Mouse (Mus musculus): ENCODE measurements around the gene Cep128. TPM values are rescaled to one million over a fixed set of nuclear protein-coding genes. Genes with fewer than 3 reads are reported as not detected.

The Cep128 gene
- polyA plus RNA-seq (2015; fragmentation: Nextera tagmentation; extraction: Ambion mirVana): 3.1 and 3.4 TPM in 2 replicates

DNA sequence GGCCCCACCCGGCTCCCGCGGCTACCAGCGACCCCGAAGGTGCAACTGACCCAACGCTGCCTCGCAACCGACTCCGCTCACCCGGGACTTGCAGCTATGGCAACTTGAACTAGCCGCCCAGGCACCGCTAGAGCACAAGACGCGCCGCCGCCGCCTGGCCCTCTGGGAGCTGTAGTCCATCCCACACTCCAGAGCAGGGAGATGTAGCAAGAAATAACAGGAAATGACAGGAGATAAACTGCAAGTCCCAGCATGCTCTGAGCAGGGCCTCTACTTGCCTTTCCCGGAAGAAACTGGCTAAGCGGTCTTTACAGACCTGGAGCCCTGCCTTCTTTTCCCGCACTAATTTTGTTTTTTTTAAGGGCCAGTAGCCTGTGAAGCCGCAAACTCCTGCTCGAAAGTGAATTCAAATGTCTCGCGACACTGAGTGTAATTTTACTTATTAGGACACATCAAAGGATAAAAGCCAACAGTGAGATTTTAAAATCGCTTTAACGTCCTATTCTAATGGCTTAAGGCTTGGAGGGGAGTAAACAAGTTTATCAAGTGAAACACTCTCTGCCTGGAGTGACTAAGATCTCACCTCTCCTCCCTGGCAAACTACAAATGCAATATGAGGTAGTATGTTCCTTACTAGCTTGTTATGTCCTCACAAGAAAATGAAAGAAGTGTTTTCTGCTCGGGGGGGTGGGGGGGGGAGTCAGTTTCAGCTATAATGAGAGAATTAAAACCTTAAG is at the start of gene Cep128, which contains the start of gene Tshr:
TSS of gene Cep128 (minus strand) at position 129 of the 737 bp plus-strand sequence.
TSS of gene Tshr (plus strand) at position 283 of the 737 bp plus-strand sequence.
- H3K36me3 ChIP-seq: no peaks in the 10 kb centered on the region
- peak; percentile 100 for ATAC-seq (ENCODE audit: low read depth)
- H3K9ac ChIP-seq: peak within 1 kb of the TSS; percentile 68
- peak within 1 kb of the TSS; percentile 50 for H3K4me3 ChIP-seq
- peak within 1 kb of the TSS; percentile 90 for H3K4me2 ChIP-seq
- peaks cover 6% of the 10 kb centered on the region; the same call in 1 of the 2 replicates for H3K4me1 ChIP-seq (replicated peaks)
- no peak within 1 kb of the TSS for H3K27ac ChIP-seq (replicated peaks)
- H3K27me3 ChIP-seq: no peaks in the 10 kb centered on the region
- 1% methylated on average over 27 of the region's 27 CpGs for WGBS
- no peaks in the 10 kb centered on the region for H3K9me3 ChIP-seq

DNA sequence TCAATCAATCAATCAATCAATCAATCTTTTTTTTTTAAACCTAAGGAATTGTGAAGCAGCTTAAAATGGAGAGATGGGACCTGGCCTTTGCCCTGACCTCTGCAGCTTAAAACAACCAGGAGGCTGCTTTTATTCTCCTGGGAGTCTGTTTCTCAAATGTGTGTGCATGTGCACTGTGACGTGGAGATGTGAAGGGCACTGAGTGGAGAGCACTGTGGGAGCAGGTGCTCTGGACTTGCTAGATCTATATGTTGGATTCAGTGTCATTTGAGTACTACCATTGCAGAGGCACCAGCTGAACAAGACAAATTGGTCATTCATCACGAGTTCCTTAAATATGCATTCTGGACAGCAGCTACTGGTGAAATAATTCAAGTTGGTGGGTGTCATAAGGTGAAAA is 42.9 kb upstream of the Cep128 start:
- Histone ChIP-seq H3K27me3 (no peaks in the 10 kb centered on the region), H3K9me3 (no peaks in the 10 kb centered on the region), H3K9ac (no peak overlapping the region), H3K4me1 (replicated peaks) (no peaks in the 10 kb centered on the region), H3K27ac (replicated peaks) (no peak overlapping the region), H3K36me3 (no peaks in the 10 kb centered on the region), H3K4me3 (no peak overlapping the region), H3K4me2 (no peak overlapping the region)
- 60% methylated on average over 2 of the region's 2 CpGs for WGBS
- ATAC-seq (ENCODE audit: low read depth): no peak

DNA sequence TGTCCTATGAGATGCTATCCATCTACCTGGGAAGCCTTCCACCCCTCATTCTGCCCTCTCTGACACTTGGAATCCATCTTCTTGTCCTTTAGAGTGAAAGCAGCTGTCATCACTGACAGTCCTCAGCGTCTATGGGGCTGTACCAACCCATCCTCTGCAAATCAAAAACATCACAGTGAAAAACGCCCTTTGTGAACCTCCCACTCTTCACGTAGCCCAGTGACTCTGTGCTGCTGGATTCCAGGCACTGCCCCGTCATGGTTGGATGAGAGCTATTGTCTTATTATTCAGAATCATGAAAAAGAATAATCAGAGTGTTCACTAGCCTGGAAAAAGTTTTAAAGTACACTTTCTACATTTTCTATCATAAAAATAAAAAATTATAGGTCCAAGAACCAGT is 42.3 kb upstream of the Cep128 start:
- 43% methylated on average over 4 of the region's 4 CpGs for WGBS
- Histone ChIP-seq H3K9me3 (no peaks in the 10 kb centered on the region), H3K4me1 (replicated peaks) (no peaks in the 10 kb centered on the region), H3K36me3 (no peaks in the 10 kb centered on the region), H3K27ac (replicated peaks) (no peak overlapping the region), H3K27me3 (no peaks in the 10 kb centered on the region), H3K4me3 (no peak overlapping the region), H3K9ac (no peak overlapping the region), H3K4me2 (no peak overlapping the region)
- ATAC-seq (ENCODE audit: low read depth): no peak

DNA sequence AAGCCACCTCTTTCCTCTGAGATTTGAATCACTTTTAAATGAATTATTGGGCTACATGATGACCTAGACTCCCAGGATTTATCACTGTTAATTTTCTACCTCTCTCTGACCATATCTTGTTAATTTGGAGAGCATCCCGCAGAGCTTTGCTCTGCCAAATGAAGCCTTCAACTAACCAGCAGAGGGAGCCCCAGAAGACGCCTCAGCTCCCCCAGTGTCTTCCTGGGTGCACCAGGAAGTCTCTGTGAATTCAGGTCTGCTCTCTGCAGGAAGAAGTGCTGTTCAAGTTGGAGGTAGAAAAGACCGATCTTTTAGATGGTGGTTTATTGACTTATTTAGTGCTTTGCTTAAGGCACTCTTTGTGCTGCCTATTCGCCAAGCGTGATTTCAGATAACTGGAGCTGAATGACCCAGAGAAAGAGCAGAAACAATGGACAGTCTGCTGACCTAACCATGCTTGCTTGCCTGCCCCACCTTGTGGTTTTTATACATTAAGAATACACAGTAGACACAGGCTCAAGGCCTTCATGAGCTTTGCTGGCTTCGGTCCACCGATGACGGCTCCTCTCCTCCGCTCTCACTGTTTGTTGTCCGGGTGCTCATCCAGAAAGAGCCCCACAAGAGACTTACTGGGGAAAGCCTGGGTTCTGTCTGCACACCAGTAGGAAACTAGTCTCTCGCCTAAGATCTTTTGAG is 39.1 kb upstream of the Cep128 start:
- Histone ChIP-seq H3K27me3 (peaks cover 14% of the 10 kb centered on the region), H3K4me1 (replicated peaks) (no peaks in the 10 kb centered on the region), H3K9ac (no peak overlapping the region), H3K36me3 (no peaks in the 10 kb centered on the region), H3K4me3 (no peak overlapping the region), H3K27ac (replicated peaks) (no peak overlapping the region), H3K9me3 (no peaks in the 10 kb centered on the region), H3K4me2 (no peak overlapping the region)
- ATAC-seq (ENCODE audit: low read depth): no peak
- 66% methylated on average over 11 of the region's 11 CpGs for WGBS

DNA sequence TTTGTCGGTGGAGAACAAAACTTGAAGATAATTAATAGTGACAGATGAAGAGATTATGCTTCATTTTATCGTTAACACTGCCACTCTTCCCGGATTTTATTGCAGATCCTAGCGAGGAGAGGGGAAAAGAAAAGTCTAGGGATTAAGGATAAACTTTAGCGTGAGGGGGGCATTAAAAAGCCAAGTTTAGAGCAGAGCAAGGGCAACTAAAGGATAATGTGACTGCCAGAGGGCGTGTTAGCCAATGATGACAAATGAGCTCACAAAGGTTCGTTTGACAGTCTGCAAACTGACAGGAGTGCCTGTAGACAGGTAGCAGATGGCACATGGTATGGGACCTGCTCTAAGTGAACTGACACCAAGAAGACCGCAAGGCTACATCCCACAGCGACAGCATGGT is 37.1 kb upstream of the Cep128 start:
- peaks cover 34% of the 10 kb centered on the region for H3K27me3 ChIP-seq
- WGBS: 73% methylated on average over 9 of the region's 9 CpGs
- H3K4me3 ChIP-seq: no peak overlapping the region
- no peaks in the 10 kb centered on the region for H3K36me3 ChIP-seq
- H3K4me1 ChIP-seq (replicated peaks): no peaks in the 10 kb centered on the region
- no peaks in the 10 kb centered on the region for H3K9me3 ChIP-seq
- H3K27ac ChIP-seq (replicated peaks): no peak overlapping the region
- H3K4me2 ChIP-seq: no peak overlapping the region
- H3K9ac ChIP-seq: no peak overlapping the region
- ATAC-seq (ENCODE audit: low read depth): no peak

DNA sequence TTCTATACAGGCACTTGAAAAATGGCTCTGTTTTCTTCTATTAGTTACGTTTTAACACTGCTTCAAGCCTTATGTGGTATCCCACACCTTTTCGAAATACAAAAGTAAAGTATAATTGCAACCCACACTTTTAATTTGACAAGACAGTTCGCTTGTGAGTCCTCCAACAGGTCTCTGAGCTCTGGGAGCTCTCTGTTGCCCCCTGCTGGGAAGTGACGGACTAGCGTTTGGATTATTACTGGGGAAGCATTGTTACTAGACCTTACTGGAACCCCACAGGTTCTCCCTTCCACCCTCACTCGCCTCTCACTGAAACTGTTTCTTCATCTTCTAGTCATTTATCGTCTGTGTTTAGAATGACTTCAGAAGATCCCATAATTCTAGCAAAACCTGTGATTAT is 34.6 kb upstream of the Cep128 start:
- Histone ChIP-seq H3K36me3 (no peaks in the 10 kb centered on the region), H3K4me3 (no peak overlapping the region), H3K27ac (replicated peaks) (no peak overlapping the region), H3K4me1 (replicated peaks) (no peaks in the 10 kb centered on the region), H3K9me3 (no peaks in the 10 kb centered on the region), H3K27me3 (peaks cover 53% of the 10 kb centered on the region), H3K9ac (no peak overlapping the region), H3K4me2 (no peak overlapping the region)
- WGBS: 49% methylated on average over 7 of the region's 7 CpGs
- no peak for ATAC-seq (ENCODE audit: low read depth)

DNA sequence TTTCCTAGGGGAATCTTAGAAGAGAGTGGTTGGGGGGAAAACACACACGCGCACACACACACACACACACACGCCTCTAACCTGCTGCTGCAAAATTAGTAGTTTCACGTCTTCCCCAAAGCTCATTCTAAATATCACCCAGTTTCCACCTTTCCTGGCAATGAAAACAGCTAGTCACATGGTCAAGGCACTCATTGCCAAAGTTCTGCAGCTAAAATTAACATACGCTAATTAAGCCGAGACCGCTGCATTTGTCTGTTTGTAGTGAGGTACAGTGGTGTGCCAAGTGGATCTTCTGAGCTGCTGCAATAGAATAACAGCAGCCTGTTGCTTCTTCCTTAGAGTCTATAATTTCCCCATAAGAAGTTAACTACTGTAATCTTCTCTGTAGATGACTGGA is 32.6 kb upstream of the Cep128 start:
- Histone ChIP-seq H3K9me3 (no peaks in the 10 kb centered on the region), H3K27ac (replicated peaks) (no peak overlapping the region), H3K4me2 (no peak overlapping the region), H3K4me1 (replicated peaks) (peaks cover 18% of the 10 kb centered on the region), H3K27me3 (peaks cover 57% of the 10 kb centered on the region), H3K4me3 (no peak overlapping the region), H3K9ac (no peak overlapping the region), H3K36me3 (no peaks in the 10 kb centered on the region)
- no peak for ATAC-seq (ENCODE audit: low read depth)
- WGBS: 87% methylated on average over 7 of the region's 7 CpGs

DNA sequence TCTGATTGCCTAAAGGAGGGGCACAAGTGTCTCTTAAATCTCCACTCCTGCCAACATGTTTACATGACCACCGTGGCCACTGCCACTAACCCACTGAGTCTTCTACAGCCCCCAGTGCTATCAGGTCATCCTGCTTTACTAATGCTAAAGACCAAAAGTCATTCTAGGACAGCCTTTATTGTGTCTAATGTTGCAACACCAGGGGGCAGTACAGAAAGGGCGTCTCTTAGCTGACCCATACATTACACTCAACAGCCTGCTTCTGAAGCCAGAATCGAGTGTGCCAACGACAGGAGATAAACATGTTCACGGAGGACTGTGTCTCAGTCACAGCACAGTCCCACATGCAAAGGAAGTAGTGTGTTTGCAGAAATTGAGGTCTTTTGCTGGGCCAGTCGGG is 30.9 kb upstream of the Cep128 start:
- ATAC-seq (ENCODE audit: low read depth): no peak
- no peak overlapping the region for H3K4me2 ChIP-seq
- no peak overlapping the region for H3K4me3 ChIP-seq
- 65% methylated on average over 6 of the region's 6 CpGs for WGBS
- no peak overlapping the region for H3K27ac ChIP-seq (replicated peaks)
- H3K4me1 ChIP-seq (replicated peaks): peaks cover 19% of the 10 kb centered on the region
- H3K27me3 ChIP-seq: peaks cover 67% of the 10 kb centered on the region
- no peaks in the 10 kb centered on the region for H3K9me3 ChIP-seq
- no peak overlapping the region for H3K9ac ChIP-seq
- no peaks in the 10 kb centered on the region for H3K36me3 ChIP-seq

DNA sequence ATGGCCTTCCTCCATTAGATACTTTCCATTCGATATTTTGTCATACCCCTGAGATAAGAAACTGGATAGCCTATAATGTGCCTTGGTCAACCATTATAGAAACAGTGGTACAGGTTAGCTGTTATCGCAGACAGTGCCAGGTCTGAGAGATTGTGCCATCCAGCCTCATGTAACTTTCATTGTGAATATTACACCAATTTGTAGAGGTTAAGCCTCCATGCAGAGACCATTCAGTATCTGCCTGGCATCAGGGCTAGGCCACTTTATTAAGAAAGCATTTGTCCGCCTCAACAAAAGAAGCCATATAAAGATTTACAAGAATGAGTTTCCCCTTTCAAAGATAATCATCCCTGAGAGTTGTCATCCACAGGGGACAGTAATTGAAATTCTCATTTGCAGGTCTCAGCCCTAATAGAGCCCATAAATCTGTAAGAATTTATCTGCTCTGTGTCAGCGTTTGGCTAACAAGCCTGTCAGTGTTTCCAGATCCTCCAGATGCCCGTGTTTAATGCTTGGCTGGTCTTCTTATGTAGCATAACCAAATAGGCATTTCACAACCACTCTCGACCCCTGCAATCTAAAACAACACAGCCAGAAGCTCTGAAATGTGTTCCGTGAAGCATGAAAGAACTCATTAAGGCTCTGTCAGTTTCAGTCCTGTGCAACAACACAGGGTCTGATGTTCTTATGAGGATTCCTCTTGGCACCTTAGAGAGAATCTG is 28.4 kb upstream of the Cep128 start:
- Histone ChIP-seq H3K4me2 (0 out of 2 replicates have a peak overlapping the region, but pooled peaks have one; percentile 7), H3K27me3 (peaks cover 74% of the 10 kb centered on the region), H3K4me3 (no peak overlapping the region), H3K4me1 (replicated peaks) (peaks cover 19% of the 10 kb centered on the region), H3K9ac (no peak overlapping the region), H3K9me3 (no peaks in the 10 kb centered on the region), H3K27ac (replicated peaks) (peak overlapping the region; percentile 55; the same call in 1 of the 2 replicates), H3K36me3 (no peaks in the 10 kb centered on the region)
- WGBS: 20% methylated on average over 7 of the region's 7 CpGs
- ATAC-seq (ENCODE audit: low read depth): peak; percentile 96

DNA sequence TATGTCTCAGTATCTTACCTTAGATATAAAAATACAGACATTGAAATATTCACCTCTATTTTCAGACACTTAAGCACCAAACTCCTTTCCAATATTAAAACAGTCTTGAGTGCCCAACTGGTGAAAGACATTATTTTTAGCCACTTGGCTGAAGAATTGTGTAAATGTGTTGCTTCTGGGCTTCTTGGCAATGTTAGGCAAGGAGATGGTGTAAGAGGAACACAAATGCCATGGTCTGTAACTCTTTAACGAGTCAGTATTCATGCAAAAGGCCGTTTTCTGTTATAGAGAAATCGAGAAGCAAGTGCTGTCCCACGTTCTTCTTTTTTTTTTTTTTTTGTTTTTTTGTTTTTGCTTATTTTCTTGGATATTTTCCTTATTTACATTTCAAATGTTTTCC is 26.1 kb upstream of the Cep128 start:
- H3K27ac ChIP-seq (replicated peaks): no peak overlapping the region
- no peak for ATAC-seq (ENCODE audit: low read depth)

DNA sequence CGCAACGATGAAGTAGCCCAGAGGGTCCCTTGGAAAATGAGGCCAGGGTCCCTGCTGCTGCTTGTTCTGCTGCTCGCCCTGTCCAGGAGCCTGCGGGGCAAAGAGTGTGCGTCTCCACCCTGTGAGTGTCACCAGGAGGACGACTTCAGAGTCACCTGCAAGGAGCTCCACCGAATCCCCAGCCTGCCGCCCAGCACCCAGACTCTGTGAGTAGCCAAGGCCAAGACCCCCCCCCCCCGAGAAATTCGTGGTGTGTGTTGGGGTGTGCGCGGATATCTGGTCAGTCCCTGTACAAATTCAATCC is 16.8 kb upstream of the Cep128 start:
- H3K4me1 ChIP-seq (replicated peaks): peaks cover 9% of the 10 kb centered on the region

More for the DNA sequence above, 26.1 kb upstream of the Cep128 start:
- WGBS: 91% methylated on average over 4 of the region's 4 CpGs
- Histone ChIP-seq H3K9ac (no peak overlapping the region), H3K4me3 (no peak overlapping the region), H3K4me1 (replicated peaks) (peaks cover 19% of the 10 kb centered on the region), H3K27me3 (peaks cover 73% of the 10 kb centered on the region), H3K36me3 (no peaks in the 10 kb centered on the region), H3K4me2 (no peak overlapping the region), H3K9me3 (no peaks in the 10 kb centered on the region)

More for the DNA sequence above, 16.8 kb upstream of the Cep128 start:
- 2% methylated on average over 12 of the region's 12 CpGs for WGBS
- H3K9ac ChIP-seq: peak overlapping the region; percentile 61
- H3K4me2 ChIP-seq: peak overlapping the region; percentile 74
- peaks cover 63% of the 10 kb centered on the region for H3K27me3 ChIP-seq
- ATAC-seq (ENCODE audit: low read depth): peak; percentile 47; the same call in 1 of the 2 replicates
- H3K27ac ChIP-seq (replicated peaks): no peak overlapping the region
- H3K4me3 ChIP-seq: peak overlapping the region; percentile 46
- no peaks in the 10 kb centered on the region for H3K36me3 ChIP-seq
- no peaks in the 10 kb centered on the region for H3K9me3 ChIP-seq
